Mouse (Mus musculus) forebrain, postnatal 0 days (tissue): Measurements from ENCODE around the gene Cdc42bpb. TPM values are rescaled to one million over a fixed set of nuclear protein-coding genes. Genes with fewer than 3 reads are reported as not detected.
A peak's percentile ranks its signal among the peaks of the same experiment; 100 is the strongest.

Experiments
- ATAC-seq: fragments of 200-750 bp; cut with Nextera tagmentation; 2 replicates; pipeline ENCODE4 v1.8.0; 2017; ENCODE audit warnings: mild to moderate bottlenecking, moderate library complexity
- DNase-seq: peaks from one replicate; pipeline ENCODE4 v3.0.0-alpha.2; 2015
- H3K27ac ChIP-seq: fragments of 300-500 bp; sonication (generic); 2 replicates; pipeline ENCODE4 v1.5.1; 2014; ENCODE audit warnings: low read depth, mild to moderate bottlenecking, antibody characterized with exemption, low read length, moderate library complexity, mixed read lengths
- H3K27me3 ChIP-seq: fragments of 300-500 bp; sonication (generic); 2 replicates; pipeline ENCODE4 v1.6.1; 2014; ENCODE audit warnings: mild to moderate bottlenecking, low read length, mixed read lengths; ENCODE audit not compliant: insufficient read depth
- H3K36me3 ChIP-seq: fragments of 300-500 bp; sonication (generic); 2 replicates; pipeline ENCODE4 v1.6.1; 2014; ENCODE audit warnings: mild to moderate bottlenecking, moderate library complexity; ENCODE audit not compliant: insufficient read depth
- H3K4me1 ChIP-seq: fragments of 300-500 bp; sonication (generic); 2 replicates; pipeline ENCODE4 v1.6.1; 2014; ENCODE audit warnings: antibody characterized with exemption; ENCODE audit not compliant: insufficient read depth
- H3K4me2 ChIP-seq: fragments of 300-500 bp; sonication (generic); 2 replicates; pipeline ENCODE4 v1.6.1; 2014; ENCODE audit warnings: low read depth, mild to moderate bottlenecking, moderate library complexity
- H3K4me3 ChIP-seq: fragments of 300-500 bp; sonication (generic); 2 replicates; pipeline ENCODE4 v1.5.1; 2014; ENCODE audit warnings: low read depth, low read length, mixed read lengths
- H3K9ac ChIP-seq: fragments of 300-500 bp; sonication (generic); 2 replicates; pipeline ENCODE4 v1.6.1; 2014; ENCODE audit warnings: mild to moderate bottlenecking
- H3K9me3 ChIP-seq: fragments of 300-500 bp; sonication (generic); 2 replicates; pipeline ENCODE4 v1.6.1; 2016; ENCODE audit warnings: low read length
- CTCF ChIP-seq: sonication (generic); IDR thresholded peaks from 2 replicates; pipeline ENCODE4 v1.5.1; 2016; ENCODE audit warnings: antibody characterized with exemption, control low read depth, low read depth
- WGBS: fragments of 180-500 bp; shearing (Covaris S2); extraction: QIAGEN DNeasy Blood & Tissue Kit; methylation state at CpG from one replicate; pipeline ENCODE4 v1.1.7; 2014; 5-methylcytosine and 5-hydroxymethylcytosine counted together
- polyA plus RNA-seq: library from polyadenylated mRNA; unstranded; fragments of >200 nt; fragmentation: Nextera tagmentation; extraction: Ambion mirVana; gene quantifications from 2 replicates; pipeline ENCODE4 v1.2.1, GENCODE M21; 2015
- total RNA-seq: library from RNA; depleted of rRNA; stranded (reverse); fragments of >200 nt; gene quantifications from 2 replicates; pipeline ENCODE4 v1.2.3, GENCODE M21; 2014

The Cdc42bpb gene
- total and polyA plus RNA-seq, 2 experiments from 2014 or later = 31.1 to 139 TPM

GRCm38 (mm10) chr12:111302018-111302345 lies 75.5 kb downstream of the Cdc42bpb start:
- ATAC-seq = no peak

GRCm38 (mm10) chr12:111301322-111302017 lies 76.0 kb downstream of the Cdc42bpb start:
- Histone ChIP-seq H3K4me1 (no peaks in the 10 kb centered on the region), H3K9ac (no peak overlapping the region), H3K4me3 (no peak overlapping the region), H3K4me2 (no peak overlapping the region), H3K9me3 (no peaks in the 10 kb centered on the region), H3K36me3 (peaks cover 89% of the 10 kb centered on the region), H3K27me3 (no peaks in the 10 kb centered on the region), H3K27ac (no peak overlapping the region)
- 96% methylated on average over 27 of the region's 27 CpGs for WGBS
- ATAC-seq (no peak), DNase-seq (no peak)
- no peak for TF ChIP-seq CTCF

More at GRCm38 (mm10) chr12:111302018-111302345, 75.5 kb downstream of the Cdc42bpb start:
- Histone ChIP-seq H3K4me1 (no peaks in the 10 kb centered on the region), H3K9me3 (no peaks in the 10 kb centered on the region), H3K27me3 (no peaks in the 10 kb centered on the region), H3K4me3 (no peak overlapping the region), H3K9ac (no peak overlapping the region), H3K27ac (no peak overlapping the region), H3K36me3 (peaks cover 89% of the 10 kb centered on the region), H3K4me2 (no peak overlapping the region)
- TF ChIP-seq CTCF = no peak
- DNase-seq = no peak
- WGBS = 95% methylated on average over 14 of the region's 14 CpGs

- Histone ChIP-seq H3K36me3 (peaks cover 69% of the 10 kb centered on the region), H3K4me1 (no peaks in the 10 kb centered on the region), H3K4me3 (no peak overlapping the region), H3K9ac (no peak overlapping the region), H3K27me3 (no peaks in the 10 kb centered on the region), H3K27ac (no peak overlapping the region), H3K9me3 (no peaks in the 10 kb centered on the region), H3K4me2 (no peak overlapping the region)
- 93% methylated on average over 12 of the region's 12 CpGs for WGBS
- ATAC-seq = no peak
- no peak for TF ChIP-seq CTCF
- no peak for DNase-seq
These were observed 84.5 kb downstream of the Cdc42bpb start for GRCm38 (mm10) chr12:111293025-111293424.

DNA sequence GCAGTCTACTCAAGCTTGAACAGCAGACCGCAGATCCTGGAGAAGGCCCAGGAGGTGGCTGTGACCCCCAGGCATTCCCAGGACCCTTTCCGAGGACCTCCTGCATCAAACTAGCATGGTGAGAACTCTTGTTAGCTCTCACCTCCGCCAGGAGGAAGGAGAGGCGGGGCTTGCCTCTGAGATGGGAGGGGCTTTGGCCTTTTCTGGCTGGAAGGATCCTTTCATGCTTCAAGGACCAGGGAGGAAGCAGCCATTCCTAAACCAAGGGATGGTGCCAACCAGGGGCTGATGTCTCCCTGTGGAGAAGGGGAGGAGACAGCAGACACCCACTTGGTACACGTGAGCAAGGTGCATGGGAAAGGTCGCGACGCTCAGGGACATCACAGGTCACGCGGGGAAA lies 93.0 kb downstream of the Cdc42bpb start:
- Histone ChIP-seq H3K4me1 (no peaks in the 10 kb centered on the region), H3K4me2 (peak overlapping the region; percentile 28; the same call in 1 of the 2 replicates), H3K9ac (no peak overlapping the region), H3K27me3 (no peaks in the 10 kb centered on the region), H3K9me3 (no peaks in the 10 kb centered on the region), H3K4me3 (no peak overlapping the region), H3K36me3 (no peaks in the 10 kb centered on the region), H3K27ac (no peak overlapping the region)
- no peak for DNase-seq
- no peak for TF ChIP-seq CTCF
- ATAC-seq = no peak
- 33% methylated on average over 10 of the region's 10 CpGs for WGBS

DNA sequence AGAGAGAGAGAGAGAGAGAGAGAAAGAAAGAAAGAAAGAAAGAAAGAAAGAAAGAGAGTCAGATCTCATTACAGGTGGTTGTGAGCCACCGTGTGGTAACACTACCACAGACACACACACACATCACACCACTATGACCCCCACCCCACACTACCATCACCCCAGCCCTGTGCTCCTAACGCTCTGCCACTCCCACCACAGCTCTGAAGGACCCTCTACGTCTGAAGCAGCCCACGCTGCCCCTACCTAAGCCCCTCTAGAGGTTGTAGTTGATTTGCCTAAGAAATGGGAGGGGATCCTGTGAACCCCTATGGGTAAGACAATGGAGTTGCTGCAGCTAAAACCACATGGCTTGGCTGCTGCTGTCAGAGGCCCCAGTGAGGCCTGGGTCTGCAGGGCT lies 93.9 kb downstream of the Cdc42bpb start:
- Histone ChIP-seq H3K4me1 (no peaks in the 10 kb centered on the region), H3K9ac (no peak overlapping the region), H3K36me3 (no peaks in the 10 kb centered on the region), H3K27ac (no peak overlapping the region), H3K4me3 (no peak overlapping the region), H3K4me2 (no peak overlapping the region), H3K9me3 (no peaks in the 10 kb centered on the region), H3K27me3 (no peaks in the 10 kb centered on the region)
- 65% methylated on average over 4 of the region's 4 CpGs for WGBS
- DNase-seq (no peak), ATAC-seq (no peak)
- TF ChIP-seq CTCF = no peak

- DNase-seq (no peak), ATAC-seq (no peak)
- Histone ChIP-seq H3K9ac (no peak overlapping the region), H3K4me3 (no peak overlapping the region), H3K4me1 (0 out of 2 replicates have a peak, but pooled peaks cover 3% of the 10 kb centered on the region), H3K27ac (no peak overlapping the region), H3K9me3 (no peaks in the 10 kb centered on the region), H3K4me2 (no peak overlapping the region), H3K36me3 (no peaks in the 10 kb centered on the region), H3K27me3 (peaks cover 43% of the 10 kb centered on the region)
- no peak for TF ChIP-seq CTCF
- 61% methylated on average over 6 of the region's 6 CpGs for WGBS
These were observed 101.1 kb downstream of the Cdc42bpb start for GRCm38 (mm10) chr12:111276371-111276770.

DNA sequence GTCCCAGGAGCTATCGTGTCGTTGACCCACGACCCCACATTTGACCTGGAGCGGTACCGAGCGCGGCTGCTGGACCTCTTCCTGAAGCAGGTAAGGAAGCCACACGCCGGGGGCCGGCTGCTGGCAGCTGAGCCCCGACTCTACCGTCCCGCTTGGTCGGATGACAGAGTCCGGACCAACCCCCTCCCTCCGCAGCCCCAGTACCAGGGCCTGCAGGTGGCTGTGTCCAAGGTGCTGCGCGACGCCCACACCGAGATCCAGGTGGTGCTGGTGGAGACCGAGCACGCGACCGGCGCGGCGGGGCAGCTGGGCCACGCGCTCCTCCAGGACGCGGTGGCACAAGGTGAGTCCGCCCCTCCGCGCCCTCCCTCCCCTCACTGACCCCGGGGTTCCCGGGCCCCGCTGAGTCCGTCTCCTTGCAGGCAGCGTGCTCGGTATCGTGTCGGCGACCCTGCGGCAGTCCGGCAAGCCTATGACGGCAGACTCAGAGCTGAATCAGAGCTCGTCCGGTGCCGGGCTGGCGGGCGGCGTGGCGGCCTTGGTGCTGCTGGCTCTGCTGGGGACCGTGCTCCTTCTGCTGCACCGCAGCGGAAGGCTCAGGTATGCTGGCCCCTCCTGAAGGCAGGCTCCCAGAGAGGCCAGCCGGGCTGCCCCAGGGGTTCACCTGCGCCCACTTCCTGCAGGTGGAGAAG lies 102.2 kb downstream of the Cdc42bpb start:
- H3K4me3 ChIP-seq = peak overlapping the region; percentile 48
- DNase-seq (no peak), ATAC-seq (no peak)
- no peak overlapping the region for H3K27ac ChIP-seq
- 0 out of 2 replicates have a peak, but pooled peaks cover 3% of the 10 kb centered on the region for H3K4me1 ChIP-seq
- H3K4me2 ChIP-seq = peak overlapping the region; percentile 82
- H3K36me3 ChIP-seq = no peaks in the 10 kb centered on the region
- no peak for TF ChIP-seq CTCF
- 3% methylated on average over 58 of the region's 58 CpGs for WGBS
- peaks cover 54% of the 10 kb centered on the region for H3K27me3 ChIP-seq
- no peaks in the 10 kb centered on the region for H3K9me3 ChIP-seq
- peak overlapping the region; percentile 62 for H3K9ac ChIP-seq
